ENCODE assay signal across 16 mouse cellular contexts in genomic region chr12:109628887-109629286, GRCm38 (mm10). TPM values are rescaled to one million over a fixed set of nuclear protein-coding genes. Genes with fewer than 3 reads are reported as not detected.
"Had no signal": no experiment of that assay in that cellular context is flagged by ENCODE, and none has a peak within 500 bp of the region (broad histone marks: within the 10 kb centered on the region; RNA-seq: fewer than 3 reads in every experiment).

No protein-coding gene starts in this region.

- H3K27me3 ChIP-seq: midbrain, embryonic 12.5 days; neural tube, embryonic 12.5 days; stomach, embryonic 15.5 days had no signal

- ATAC-seq: midbrain, embryonic 16.5 days had no signal

- H3K27ac ChIP-seq: midbrain, embryonic 10.5 days; midbrain, embryonic 12.5 days; neural tube, embryonic 12.5 days; stomach, embryonic 15.5 days; stomach, postnatal 0 days had no signal

- H3K4me2 ChIP-seq: lung, embryonic 14.5 days; midbrain, embryonic 12.5 days; neural tube, embryonic 12.5 days; stomach, embryonic 15.5 days had no signal

- H3K36me3 ChIP-seq: neural tube, embryonic 12.5 days; stomach, embryonic 15.5 days had no signal

- H3K4me3 ChIP-seq: midbrain, embryonic 10.5 days; midbrain, embryonic 12.5 days; neural tube, embryonic 12.5 days; stomach, embryonic 15.5 days had no signal

- H3K9me3 ChIP-seq: midbrain, embryonic 10.5 days; midbrain, embryonic 12.5 days; neural tube, embryonic 12.5 days; stomach, embryonic 15.5 days had no signal

- H3K9ac ChIP-seq: lung, embryonic 14.5 days; midbrain, embryonic 12.5 days; neural tube, embryonic 12.5 days; stomach, embryonic 15.5 days had no signal

- DNase-seq: lung, adult 18-20 months; lung, embryonic 14.5 days; lung, postnatal 10 days; lung, postnatal 4 days; midbrain, embryonic 14.5 days; right cerebral cortex, postnatal 14 days; thymus, postnatal 25 days; thymus, postnatal 4 days had no signal

- H3K4me1 ChIP-seq: neural tube, embryonic 12.5 days; stomach, embryonic 15.5 days had no signal

RNA-seq across cellular contexts. Expression of gene Rtl1, which starts 28.8 kb away (rescaled TPM):
- polyA plus RNA-seq: spleen, adult 2 months; testis, adult 2 months had no signal
